Mouse (Mus musculus) cerebellum, postnatal 10 days (tissue): ENCODE results near the gene Atp6v0b.
A peak's percentile ranks its signal among the peaks of the same experiment; 100 is the strongest.

Experiments used
- DNase-seq, 2 experiments: peaks; one replicate each; pipeline ENCODE4 v3.0.0; 2021; ENCODE audit warnings: mixed read lengths in 2 of 2

Atp6v0b gene

DNA sequence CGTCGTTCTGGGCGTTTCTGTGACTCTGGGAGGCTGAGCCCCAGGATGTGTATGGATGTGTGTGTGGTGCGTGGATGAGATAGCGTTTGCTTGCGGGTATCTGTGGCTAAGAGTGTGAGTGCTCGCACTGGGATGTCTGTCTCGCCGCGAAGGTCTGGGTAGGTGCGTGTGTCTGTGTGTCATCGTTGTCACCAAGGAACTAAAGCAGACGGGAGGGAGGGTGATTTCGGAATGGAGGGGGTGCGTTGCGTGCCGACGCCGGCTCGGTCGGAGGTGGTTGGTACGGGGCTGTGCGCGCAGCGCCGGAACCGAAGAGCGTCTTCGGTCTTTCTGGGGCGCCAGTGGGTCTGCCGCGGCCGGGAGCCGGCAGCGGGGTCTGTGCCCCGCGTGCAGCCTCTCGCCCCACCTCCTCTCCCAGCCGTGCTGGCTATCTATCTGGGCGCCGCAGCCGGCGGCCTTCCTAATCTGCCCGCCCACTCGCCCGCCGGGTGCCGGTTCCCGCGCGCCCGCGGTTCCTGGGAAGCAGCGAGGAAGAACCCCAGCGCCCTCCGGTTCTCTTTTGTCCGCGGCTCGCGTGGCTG, 51.5 kb downstream of the Atp6v0b start:
- peak; percentile 56 to 60 for DNase-seq

DNA sequence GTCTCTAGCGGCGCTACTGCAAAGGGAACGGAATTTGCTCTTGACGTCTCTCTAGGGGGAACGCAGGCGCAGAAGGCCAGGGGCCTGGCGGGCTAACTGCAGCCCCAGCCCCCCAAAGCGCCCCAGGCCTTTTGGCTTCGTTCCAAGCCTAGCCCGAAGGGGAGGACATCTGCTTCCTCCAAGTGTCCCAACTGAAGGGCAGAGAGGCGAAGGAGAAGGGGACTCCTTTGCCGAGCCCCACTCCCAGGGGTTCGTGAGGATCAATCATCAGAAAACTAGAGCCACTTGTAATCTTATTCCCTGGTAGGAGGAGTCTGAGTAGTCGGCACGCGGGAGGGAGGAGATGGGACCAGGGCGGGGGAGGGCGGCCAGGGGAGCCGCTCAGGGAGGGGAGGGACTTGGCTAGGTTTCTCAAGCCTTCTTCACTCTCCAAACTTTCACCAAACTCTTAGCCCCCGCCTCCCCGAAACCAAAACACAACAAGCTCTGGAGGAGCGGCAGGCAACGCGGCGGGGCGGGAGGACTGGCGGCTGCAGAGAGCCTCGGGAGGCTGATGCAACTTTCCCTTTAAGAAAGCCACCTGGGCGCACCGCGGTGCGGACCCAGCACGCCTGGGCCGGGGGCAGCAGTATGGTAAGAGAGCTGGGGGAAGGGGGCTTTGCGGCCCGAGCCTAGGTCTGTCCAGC, 52.1 kb downstream of the Atp6v0b start:
- DNase-seq: peak; percentile 70 to 73

DNA sequence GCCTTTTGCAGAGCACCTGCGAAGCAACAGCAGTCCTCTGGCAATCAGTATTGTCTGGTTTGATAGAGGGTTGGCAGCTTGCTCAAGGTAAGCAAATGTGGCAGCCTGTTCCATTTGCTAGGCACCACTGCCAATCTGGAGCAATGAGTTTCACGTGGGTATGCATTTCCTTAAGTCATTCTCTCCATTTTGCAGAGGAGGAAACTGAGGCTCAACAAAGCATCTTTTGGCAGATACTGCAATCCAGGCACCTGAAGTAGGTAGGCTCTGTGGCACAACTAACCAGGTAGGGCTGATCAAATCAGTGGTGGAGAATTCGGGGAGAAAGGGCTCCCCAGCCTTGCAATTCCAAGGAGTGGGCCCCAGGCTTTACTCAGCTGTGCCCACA, 52.7 kb downstream of the Atp6v0b start, which contains the start of gene Slc6a9:
TSS of gene Slc6a9 (plus strand) at position 50 of the 388 bp plus-strand sequence.
- no peak for DNase-seq
